Mouse (Mus musculus) liver, embryonic 14.5 days (tissue): Measurements from ENCODE around the gene Sox6. TPM values are rescaled to one million over a fixed set of nuclear protein-coding genes. Genes with fewer than 3 reads are reported as not detected.
A peak's percentile ranks its signal among the peaks of the same experiment; 100 is the strongest.

Source experiments
- ATAC-seq: fragments of 200-750 bp; cut with Nextera tagmentation; 2 replicates; pipeline ENCODE4 v1.8.0; 2017; ENCODE audit warnings: moderate number of reproducible peaks, mild to moderate bottlenecking, moderate library complexity; ENCODE audit not compliant: insufficient read depth
- DNase-seq, 3 experiments: peaks; one replicate each; pipeline ENCODE4 v3.0.0-alpha.2; 2012 to 2013; ENCODE audit warnings: low read depth in 3 of 3, low spot score in 3 of 3
- H3K27ac ChIP-seq: fragments of 300-500 bp; sonication (generic); 2 replicates; pipeline ENCODE4 v1.5.1; 2014; ENCODE audit warnings: moderate library complexity, mild to moderate bottlenecking, control low read depth, inconsistent platforms
- H3K27me3 ChIP-seq: fragments of 300-500 bp; sonication (generic); 2 replicates; pipeline ENCODE4 v1.6.1; 2014; ENCODE audit warnings: mild to moderate bottlenecking, low read length, moderate library complexity; ENCODE audit not compliant: control insufficient read depth, insufficient read depth
- H3K36me3 ChIP-seq: fragments of 300-500 bp; sonication (generic); replicated peaks from 2 replicates; pipeline ENCODE4 v1.6.1; 2014; ENCODE audit warnings: low read depth; ENCODE audit not compliant: control insufficient read depth, insufficient read depth
- H3K4me1 ChIP-seq, 2 experiments: fragments of 200-500 bp in 1 of 2; fragments of 300-500 bp in 1 of 2; sonication (generic) in 1 of 2; replicated peaks; 2 replicates each; pipeline ENCODE4 v1.6.1; 2012 to 2014; ENCODE audit warnings: antibody characterized with exemption in 1 of 2, inconsistent platforms in 1 of 2, low read length in 1 of 2; ENCODE audit not compliant: control insufficient read depth in 2 of 2, insufficient read depth in 2 of 2
- H3K4me2 ChIP-seq: fragments of 300-500 bp; sonication (generic); 2 replicates; pipeline ENCODE4 v1.6.1; 2014; ENCODE audit warnings: low read depth, mild to moderate bottlenecking, control low read depth, moderate library complexity
- H3K4me3 ChIP-seq, 2 experiments: fragments of 200-500 bp in 1 of 2; fragments of 300-500 bp in 1 of 2; sonication (generic) in 1 of 2; 2 replicates each; pipeline ENCODE4 v1.5.1; 2012 to 2014; ENCODE audit warnings: low read depth in 2 of 2, low read length in 2 of 2, mild to moderate bottlenecking in 2 of 2, control low read depth in 1 of 2, inconsistent platforms in 1 of 2, moderate library complexity in 1 of 2; ENCODE audit not compliant: insufficient read depth in 1 of 2
- H3K9ac ChIP-seq: fragments of 300-500 bp; sonication (generic); replicated peaks from 2 replicates; pipeline ENCODE4 v1.6.1; 2014; ENCODE audit warnings: mild to moderate bottlenecking, control low read depth, moderate library complexity
- H3K9me3 ChIP-seq: fragments of 300-500 bp; sonication (generic); 2 replicates; pipeline ENCODE4 v1.6.1; 2016; ENCODE audit warnings: low read length, mixed read lengths; ENCODE audit not compliant: control insufficient read depth
- CTCF ChIP-seq: IDR thresholded peaks from 2 replicates; pipeline ENCODE4 v1.5.1; 2016; ENCODE audit warnings: antibody characterized with exemption, low read depth, control low read depth
- EP300 ChIP-seq: IDR thresholded peaks from 2 replicates; pipeline ENCODE4 v1.6.1; 2016; ENCODE audit warnings: antibody characterized with exemption, low read depth
- WGBS: fragments of 180-500 bp; shearing (Covaris S2); extraction: QIAGEN DNeasy Blood & Tissue Kit; methylation state at CpG from one replicate; pipeline ENCODE4 v1.1.7; 2014; ENCODE audit not compliant: insufficient replicate concordance; 5-methylcytosine and 5-hydroxymethylcytosine counted together
- polyA plus RNA-seq, 2 experiments: library from polyadenylated mRNA; depleted of rRNA in 1 of 2; stranded (reverse) in 1 of 2; unstranded in 1 of 2; fragments of >200 nt; fragmentation: Nextera tagmentation in 1 of 2; extraction: Ambion mirVana in 1 of 2; gene quantifications; 2 replicates each; pipeline versions ENCODE4 v1.2.1 to v1.2.3; 2012 to 2014

Gene Sox6
- polyA plus RNA-seq, 2 experiments = 15.9 to 64.0 TPM

DNA sequence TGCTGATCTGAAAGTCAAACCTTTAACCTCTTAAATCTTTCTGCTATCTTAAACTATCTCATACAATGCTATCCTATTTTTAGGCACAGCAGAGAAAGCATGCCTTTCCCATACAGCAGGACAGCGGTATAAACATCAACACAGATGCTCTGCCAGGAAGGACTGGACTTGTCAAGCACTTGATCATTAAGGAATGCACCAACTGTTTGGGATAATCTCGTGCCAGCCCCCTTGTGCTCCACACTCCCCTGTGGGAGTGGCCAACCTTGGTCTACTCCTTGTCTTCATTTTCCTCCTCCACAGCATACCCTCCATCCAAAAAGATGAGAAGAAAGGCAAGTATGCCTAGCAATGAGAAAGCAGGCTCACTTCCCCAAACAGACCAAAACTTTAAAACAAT is 332.5 kb downstream of the Sox6 start:
- H3K4me1 ChIP-seq = no peaks in the 10 kb centered on the region
- H3K9me3 ChIP-seq = no peaks in the 10 kb centered on the region
- DNase-seq (no peak), ATAC-seq (no peak)
- no peak overlapping the region for H3K4me3 ChIP-seq
- H3K36me3 ChIP-seq = no peaks in the 10 kb centered on the region
- no peaks in the 10 kb centered on the region for H3K27me3 ChIP-seq
- no peak overlapping the region for H3K4me2 ChIP-seq
- WGBS = 41% methylated on average over 2 of the region's 2 CpGs
- no peak for TF ChIP-seq CTCF
- TF ChIP-seq EP300 = no peak
- no peak overlapping the region for H3K9ac ChIP-seq
- no peak overlapping the region for H3K27ac ChIP-seq

- 72% methylated on average over 1 of the region's 1 CpGs for WGBS
- H3K36me3 ChIP-seq = peaks cover 6% of the 10 kb centered on the region; the same call in 1 of the 2 replicates
- no peaks in the 10 kb centered on the region for H3K9me3 ChIP-seq
- no peak overlapping the region for H3K9ac ChIP-seq
- no peak overlapping the region for H3K27ac ChIP-seq
- TF ChIP-seq CTCF (peak; percentile 48), EP300 (no peak)
- H3K27me3 ChIP-seq = no peaks in the 10 kb centered on the region
- ATAC-seq (no peak), DNase-seq (no peak)
- no peak overlapping the region for H3K4me2 ChIP-seq
- H3K4me3 ChIP-seq = no peak overlapping the region
- no peaks in the 10 kb centered on the region for H3K4me1 ChIP-seq
These were observed 340.5 kb downstream of the Sox6 start for GRCm38 (mm10) chr7:115698105-115698504.

- no peak for DNase-seq
- Histone ChIP-seq H3K4me2 (no peak overlapping the region), H3K27ac (no peak overlapping the region), H3K27me3 (no peaks in the 10 kb centered on the region), H3K9ac (no peak overlapping the region), H3K9me3 (no peaks in the 10 kb centered on the region), H3K4me1 (no peaks in the 10 kb centered on the region), H3K36me3 (no peaks in the 10 kb centered on the region), H3K4me3 (no peak overlapping the region)
- no peak for ATAC-seq
- no peak for TF ChIP-seq EP300
- WGBS = 76% methylated on average over 8 of the region's 8 CpGs
These were observed 345.4 kb downstream of the Sox6 start for GRCm38 (mm10) chr7:115693206-115693605.

GRCm38 (mm10) chr7:115691091-115691490 is 347.5 kb downstream of the Sox6 start:
- Histone ChIP-seq H3K9ac (no peak overlapping the region), H3K4me2 (no peak overlapping the region), H3K36me3 (no peaks in the 10 kb centered on the region), H3K9me3 (no peaks in the 10 kb centered on the region), H3K4me3 (no peak overlapping the region), H3K27me3 (no peaks in the 10 kb centered on the region), H3K4me1 (no peaks in the 10 kb centered on the region), H3K27ac (no peak overlapping the region)
- ATAC-seq (no peak), DNase-seq (no peak)
- TF ChIP-seq CTCF (no peak), EP300 (no peak)
- 88% methylated on average over 4 of the region's 4 CpGs for WGBS

DNA sequence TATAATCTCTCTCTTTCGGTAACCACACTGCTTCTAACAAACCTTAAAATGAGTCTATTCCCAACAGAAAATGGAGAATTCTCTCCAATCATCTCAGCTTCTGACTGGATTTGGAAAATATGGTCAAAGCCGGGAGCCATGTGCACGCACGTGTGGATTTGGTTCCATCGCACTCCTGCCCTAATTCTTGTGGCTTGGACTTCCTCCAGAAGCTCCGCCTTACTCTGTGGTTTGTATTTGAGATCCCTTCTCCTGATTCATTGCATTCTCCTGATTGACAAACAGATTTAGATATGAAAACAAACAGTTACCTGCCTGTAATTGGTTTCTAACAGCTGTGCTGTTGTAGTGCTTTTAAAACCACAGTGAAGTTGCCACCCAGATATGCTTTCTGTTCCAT is 351.9 kb downstream of the Sox6 start:
- no peak for DNase-seq
- ATAC-seq = no peak
- no peaks in the 10 kb centered on the region for H3K9me3 ChIP-seq
- no peak overlapping the region for H3K9ac ChIP-seq
- H3K27me3 ChIP-seq = no peaks in the 10 kb centered on the region
- no peak overlapping the region for H3K4me3 ChIP-seq
- WGBS = 34% methylated on average over 6 of the region's 6 CpGs
- TF ChIP-seq EP300 (no peak), CTCF (no peak)
- no peaks in the 10 kb centered on the region for H3K4me1 ChIP-seq
- H3K27ac ChIP-seq = no peak overlapping the region
- H3K4me2 ChIP-seq = no peak overlapping the region
- H3K36me3 ChIP-seq = no peaks in the 10 kb centered on the region
